Mouse (Mus musculus) right cerebral cortex, postnatal 10 days (tissue): ENCODE measurements around the gene Zc3h15.
A peak's percentile ranks its signal among the peaks of the same experiment; 100 is the strongest.
"Not testable (repeated sequence)": the region's sequence is repeated elsewhere in the genome, so short reads cannot be mapped to it uniquely, and the experiment has no call there.

ENCODE experiments used
- DNase-seq, 2 experiments: peaks; one replicate each; pipeline ENCODE4 v3.0.0; 2021; ENCODE audit warnings: low spot score in 2 of 2

Zc3h15 gene

DNA sequence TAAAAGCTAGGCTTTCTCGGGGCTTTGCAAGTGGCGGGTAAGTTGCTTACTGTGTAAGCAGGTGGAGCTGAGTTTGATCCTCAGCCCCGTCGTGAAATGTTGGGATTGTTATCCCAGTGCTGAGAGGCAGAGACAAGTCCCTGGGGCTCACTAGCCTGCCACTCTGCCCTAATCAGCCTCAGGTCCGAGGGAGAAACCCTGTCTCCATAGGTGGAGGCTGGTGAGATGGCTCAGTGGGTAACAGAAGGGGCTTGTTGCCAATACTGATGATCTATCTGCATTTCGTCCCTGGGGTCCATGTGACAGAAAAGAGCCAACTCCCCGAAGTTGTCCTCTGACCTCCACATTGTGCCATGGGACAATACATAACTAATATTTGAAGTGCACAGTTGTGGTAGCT, 30.2 kb downstream of the Zc3h15 start:
- peak in 1 of 2 experiments; percentile 18 for DNase-seq

DNA sequence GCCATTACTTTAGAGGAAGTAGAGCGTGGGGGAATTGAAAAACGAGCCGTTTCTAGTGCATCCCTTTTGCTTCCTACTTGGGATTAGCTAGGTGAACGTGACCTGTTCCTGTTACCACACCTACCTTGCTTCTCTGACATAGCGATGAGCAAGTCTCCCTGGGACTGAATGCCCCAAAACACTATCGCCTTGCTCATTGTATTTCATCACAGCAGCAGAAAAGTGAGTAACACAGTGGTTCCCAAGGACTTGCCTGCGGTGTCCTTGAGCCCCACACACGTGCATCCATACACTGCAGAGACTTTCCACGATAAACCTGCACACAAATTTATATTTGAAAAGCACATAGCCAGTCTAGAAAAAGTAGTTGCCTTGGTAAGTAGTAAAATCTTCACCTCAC, 30.7 kb downstream of the Zc3h15 start:
- peak in 1 of 2 experiments; percentile 13 for DNase-seq

DNA sequence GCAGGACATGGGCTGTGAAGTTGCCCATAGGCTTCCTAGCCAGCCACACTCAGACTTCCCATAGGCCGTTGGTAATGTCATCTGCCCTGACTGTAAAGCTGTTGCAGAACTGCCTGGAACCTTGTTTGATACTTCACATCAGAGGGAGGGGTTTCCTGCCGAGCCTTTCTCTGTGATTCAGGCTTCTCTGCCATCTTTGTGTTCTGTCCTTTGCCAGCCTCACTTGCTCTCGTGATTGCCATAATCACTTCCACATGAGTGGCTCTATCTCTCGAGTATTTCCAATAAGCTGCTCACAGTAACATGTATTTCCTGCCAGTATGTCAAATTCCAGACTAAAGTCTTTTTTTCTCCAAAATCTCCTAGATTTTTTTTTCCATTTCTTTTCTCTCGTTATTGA, 31.4 kb downstream of the Zc3h15 start:
- DNase-seq: peak in 1 of 2 experiments; percentile 29

DNA sequence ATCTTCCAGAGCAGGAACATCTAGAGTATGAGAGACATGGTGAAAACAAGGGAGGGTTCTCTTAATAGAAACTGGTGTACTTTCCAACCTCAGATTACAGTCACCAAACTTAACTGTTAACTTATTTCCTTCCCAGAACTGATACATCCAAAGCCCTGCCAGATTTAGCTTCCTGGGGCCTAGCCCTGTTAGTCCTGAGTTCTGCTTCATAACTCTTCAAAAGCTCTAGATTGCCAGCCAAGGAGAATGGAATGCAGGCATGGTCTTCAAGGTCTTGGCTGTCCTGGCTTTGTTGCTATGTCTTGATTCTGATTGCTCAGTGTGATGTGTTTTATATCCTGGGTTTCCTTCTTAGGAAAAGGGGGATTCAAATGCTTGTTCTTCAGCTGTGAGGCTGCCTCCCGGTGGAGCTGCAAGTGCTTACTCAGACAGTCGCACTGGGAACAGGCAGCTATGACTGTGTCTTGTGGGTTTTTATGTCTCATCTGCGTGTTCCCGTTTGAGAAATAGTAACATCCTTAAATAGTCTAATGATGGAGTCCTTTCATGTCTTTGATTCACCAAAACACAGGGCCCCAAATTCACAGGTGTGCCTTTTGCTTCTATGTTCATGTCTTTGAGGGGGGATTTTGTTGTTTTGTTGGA, 32.1 kb downstream of the Zc3h15 start:
- DNase-seq: no peak

DNA sequence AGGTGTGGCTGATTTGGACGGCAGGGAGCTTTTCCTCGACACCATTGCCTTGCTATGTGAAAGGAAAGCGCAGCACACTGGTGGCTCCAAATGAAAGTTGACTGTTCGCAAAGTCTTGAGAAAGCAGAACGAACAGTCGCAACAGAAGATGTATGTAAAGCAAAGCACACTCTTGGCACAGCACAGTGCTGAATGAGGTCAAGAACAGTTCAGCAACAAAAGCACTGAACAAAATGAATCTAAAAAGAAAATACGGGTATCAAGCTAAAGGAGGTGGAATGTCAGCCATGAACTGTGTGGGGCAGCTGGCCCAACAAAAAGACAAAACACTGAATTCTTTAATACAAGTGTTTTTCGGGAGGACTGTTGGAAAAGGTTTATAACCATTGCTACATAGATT, 37.1 kb downstream of the Zc3h15 start:
- DNase-seq: no peak

DNA sequence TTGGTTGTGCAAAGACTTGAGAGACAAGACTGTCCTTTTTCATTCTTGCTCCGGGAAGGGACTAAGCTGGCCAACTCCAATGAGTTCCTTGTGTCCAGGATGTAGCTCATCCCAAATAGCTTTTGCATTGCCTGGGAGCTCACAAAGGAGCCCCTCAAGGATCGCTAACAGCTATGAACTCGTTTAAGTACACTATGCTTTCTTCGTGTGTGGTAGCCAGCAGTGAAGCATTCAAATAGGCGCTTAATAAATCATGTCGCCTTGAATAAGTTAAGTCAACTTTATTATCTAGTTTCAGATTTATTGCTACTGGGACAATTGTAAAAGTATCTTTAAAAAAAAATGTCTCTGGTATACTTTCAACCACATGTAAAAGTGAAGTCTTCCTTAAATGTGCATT, 37.5 kb downstream of the Zc3h15 start:
- DNase-seq: no peak

DNA sequence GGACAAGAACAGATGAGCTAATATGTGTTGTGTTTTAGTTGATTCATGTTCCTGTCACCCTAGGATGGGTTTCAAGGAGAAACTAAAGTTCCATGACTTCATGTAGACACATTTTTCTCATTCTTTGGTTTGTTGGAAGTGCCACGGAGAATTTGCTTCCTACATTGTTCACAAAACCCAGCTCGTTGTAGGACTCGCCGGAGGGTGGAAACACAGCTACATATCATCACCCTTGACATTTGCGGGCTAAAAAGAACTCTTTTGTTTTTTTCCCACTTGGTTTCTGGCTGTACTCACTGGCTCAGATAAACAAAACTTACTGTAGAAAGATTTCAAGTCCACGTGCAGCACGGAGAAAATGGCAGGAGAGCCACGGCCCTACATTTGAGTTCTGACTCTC, 38.0 kb downstream of the Zc3h15 start:
- no peak for DNase-seq

DNA sequence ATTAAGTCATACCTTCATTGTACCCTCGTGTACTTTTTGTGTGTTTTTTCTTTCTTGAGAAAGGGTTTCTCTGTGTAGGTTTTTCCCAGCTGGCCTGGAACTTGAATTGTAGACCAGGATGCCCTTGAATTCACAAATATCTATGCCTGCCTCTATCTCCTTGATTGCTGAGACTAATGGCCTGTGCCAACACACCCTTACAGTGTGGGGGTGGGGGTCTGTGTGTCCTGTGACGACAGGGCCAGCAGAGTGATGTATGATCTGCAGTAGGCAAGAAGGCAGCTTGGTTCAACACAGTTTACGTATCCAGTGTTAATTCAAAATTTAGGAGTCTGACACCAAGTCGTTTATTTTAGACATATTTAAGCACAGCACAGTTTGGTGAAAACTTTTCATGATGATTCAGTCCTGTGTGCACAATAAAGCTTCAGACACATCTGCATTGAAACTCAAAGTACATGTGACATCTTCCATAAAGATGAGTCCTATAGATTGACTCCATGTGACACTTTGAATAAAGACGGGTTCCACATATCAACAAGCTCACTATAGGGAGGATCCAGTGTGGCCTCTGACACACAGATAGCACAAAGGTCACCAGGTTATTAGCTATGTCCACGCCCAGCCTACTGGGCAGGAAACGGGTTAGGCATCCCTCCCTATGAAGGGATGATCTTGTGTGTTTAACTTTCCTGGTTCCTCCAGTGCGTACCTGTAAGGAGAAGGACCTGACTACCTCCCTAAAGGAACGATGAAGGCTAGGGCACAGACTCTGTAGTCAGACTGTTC, 39.7 kb downstream of the Zc3h15 start:
- no peak for DNase-seq

DNA sequence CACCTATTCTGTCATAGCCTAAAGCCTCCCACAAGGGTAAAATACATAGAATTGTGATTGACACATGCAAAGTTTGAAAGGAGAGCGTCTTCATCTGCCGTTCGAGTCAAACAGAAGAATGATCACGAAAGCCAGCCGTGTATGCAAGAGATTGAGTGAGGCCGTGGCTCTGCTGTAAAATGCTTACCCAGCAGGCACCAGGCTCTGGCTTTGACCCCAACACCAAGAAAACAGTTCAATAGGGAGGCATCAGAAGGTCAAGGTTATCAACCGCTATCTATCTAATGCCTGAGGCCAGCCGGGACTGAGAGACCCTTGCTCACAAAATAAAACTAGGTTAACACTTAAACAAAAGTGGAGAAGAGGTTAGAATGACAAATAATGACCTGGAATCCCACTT, 40.5 kb downstream of the Zc3h15 start:
- DNase-seq: no peak

DNA sequence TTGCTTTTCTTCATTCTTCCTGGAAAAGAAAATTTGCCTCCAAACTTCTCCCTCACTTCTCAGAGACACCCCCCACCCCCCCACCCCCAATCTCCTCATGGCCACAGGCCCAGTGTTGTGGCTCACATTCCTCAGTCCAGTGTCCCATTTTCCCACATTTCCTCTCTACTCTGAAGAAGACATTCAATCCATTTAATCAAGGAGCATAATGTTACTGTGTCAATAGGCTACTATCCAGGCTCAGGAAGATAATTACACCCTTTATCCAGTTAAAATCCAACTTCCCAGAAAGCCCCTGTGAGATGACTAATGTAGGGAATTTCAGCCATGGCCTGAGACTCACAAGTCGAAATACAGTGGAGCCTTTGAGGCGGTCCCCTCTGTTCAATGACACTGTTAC, 46.1 kb downstream of the Zc3h15 start:
- DNase-seq: no peak

DNA sequence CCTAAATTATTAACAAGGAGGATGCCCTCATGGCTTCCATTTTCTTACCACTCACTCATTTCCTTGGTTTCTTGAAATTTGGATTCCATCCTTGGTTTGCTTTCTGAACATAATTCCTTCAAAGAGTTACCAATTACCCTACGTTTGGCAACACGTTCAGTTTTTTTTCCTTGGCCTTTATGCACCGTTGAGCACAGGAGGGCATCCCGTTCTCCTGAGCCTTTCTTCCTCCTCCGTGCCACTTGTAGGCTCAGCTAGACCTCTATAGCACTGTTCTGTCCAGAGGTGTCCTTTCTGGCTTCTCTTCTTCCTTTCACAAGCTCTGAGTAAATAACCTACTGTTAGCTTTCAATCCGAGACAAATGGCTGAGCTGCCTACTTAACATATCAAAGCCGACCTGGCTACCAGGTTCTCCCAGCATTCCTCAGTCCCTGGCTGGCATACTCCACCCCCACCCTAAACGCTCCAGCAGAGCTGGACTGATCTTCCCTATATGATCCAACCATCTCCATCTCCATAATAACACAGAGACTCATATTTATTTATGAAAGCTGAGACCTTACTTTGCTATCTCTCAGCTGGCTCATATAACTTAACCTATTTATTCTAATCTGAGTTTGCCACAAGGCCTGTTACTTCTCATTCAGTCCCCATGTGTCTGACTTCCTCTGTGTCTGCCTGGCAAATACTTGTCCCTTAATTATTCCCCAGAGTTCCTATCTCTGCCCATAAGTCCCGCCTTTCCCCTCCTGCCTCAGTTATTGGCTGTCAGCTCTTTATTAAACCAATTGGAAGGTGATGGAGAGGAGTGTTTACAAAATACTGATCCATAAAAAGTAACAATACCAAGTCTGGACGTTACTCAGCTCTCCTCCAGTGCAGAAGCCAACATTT, 48.7 kb downstream of the Zc3h15 start:
- DNase-seq: no peak

DNA sequence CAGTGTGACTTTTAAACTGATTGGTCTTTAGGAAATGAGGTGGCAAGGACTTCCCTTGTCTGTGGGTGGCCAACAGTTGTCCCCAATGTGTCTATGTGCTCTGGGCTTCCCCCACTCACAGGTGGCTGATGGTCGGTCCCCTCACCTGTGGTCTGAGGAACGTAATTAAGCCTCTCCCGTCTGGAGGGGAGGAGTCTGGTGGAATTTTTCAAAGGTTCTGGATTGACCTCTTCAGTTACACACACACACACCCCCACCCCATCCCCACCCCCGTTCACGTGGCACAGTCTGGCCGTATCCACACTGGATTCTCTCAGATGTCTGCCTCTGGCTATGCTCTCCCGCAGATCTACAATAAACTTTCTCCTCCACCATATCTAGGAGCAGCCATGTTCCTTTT, 49.8 kb downstream of the Zc3h15 start:
- DNase-seq: no peak

DNA sequence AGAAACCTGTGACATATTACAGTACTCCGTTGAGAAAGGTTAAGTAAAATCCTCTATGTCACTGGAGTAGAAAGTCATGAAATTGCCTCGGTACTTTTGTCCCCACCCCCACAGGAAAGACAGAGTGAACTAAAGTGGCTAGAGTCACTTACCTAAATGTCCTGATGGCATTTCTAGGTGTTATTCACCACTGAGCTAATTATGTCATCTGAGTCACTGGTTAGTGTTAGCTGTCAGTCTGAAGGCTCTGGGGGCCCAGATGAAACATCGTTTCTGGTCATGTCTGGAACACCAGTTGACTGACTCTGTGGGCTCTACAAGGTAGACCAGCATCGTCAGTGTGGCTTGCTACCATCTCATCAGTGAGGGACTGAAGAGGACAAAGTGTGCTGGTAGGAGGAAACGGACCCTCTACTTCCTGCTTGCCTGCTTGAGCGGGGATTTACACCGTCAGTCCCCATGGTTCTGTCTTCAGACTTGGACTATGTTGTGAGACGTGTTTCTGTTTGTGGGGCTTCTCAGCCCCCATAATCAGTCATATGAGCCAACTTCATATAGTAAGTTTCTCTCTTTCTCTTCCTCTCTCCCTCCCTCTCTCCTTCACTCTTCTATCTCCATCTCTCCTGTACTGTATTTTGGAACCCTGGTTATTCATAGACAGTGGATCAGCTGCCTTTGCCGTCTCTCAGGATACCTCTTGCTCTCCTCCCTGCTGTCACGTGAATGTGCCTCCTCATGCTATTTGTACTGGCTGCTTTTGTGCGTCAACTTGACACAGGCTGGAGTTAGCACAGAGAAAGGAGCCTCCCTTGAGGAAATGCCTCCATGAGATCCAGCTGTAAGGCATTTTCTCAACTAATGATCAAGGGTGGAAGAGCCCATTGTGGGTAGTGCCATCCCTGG, 51.4 kb downstream of the Zc3h15 start:
- DNase-seq: no peak

DNA sequence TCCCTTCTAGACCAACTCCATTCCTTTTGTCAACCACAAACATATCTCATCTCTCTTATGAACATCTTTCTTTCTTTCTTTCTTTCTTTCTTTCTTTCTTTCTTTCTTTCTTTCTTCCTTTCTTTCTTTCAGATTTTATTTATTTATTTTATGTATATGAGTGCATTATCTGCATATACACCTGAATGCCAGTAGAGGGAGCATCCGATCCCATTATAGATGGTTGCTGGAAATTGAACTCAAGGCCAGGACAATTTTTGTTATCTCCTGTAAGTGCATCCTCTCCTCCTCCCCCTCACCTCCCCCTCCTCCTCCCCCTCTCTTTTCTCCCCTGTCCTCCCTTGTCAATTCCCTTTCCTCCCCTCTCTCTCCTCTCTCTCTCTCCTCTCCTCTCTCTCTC, 54.2 kb downstream of the Zc3h15 start:
- DNase-seq: no peak

DNA sequence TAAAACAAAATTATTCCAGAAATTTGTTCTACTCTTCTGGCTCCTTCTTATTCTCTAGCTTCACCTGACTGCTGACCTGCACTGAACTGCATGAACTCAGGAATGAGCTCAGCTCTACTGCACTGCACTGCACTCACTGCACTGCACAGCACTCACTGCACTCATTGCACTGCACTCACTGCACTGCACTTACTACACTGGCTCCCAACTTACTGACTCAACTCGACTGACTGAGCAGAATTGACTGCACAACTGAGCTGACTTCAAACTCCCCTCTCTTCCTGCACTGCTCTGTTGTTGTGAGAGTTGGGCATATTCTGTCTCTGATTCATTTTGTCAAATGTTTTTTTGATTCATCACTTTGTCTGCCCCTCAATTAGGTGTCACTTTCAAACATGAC, 55.1 kb downstream of the Zc3h15 start:
- DNase-seq: no peak

DNA sequence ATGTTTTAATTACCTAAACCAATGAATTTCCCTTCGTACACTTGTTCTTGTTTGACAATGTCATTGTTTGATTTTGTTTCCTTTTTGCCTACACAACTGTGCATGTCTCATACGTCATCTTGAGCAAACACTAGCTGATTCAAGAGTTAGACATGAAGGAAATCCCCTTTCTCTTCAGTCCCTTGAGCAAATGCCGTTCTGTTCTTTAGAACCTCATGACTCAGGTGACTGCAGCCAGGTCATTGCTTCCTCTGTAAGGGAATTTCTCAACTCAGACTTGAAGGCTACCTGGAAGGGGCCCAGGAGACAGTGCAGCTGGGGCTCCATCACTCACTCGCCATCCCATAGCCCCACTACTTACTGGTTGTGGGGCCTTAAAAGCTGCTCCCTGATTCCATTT, 56.4 kb downstream of the Zc3h15 start:
- DNase-seq: no peak

DNA sequence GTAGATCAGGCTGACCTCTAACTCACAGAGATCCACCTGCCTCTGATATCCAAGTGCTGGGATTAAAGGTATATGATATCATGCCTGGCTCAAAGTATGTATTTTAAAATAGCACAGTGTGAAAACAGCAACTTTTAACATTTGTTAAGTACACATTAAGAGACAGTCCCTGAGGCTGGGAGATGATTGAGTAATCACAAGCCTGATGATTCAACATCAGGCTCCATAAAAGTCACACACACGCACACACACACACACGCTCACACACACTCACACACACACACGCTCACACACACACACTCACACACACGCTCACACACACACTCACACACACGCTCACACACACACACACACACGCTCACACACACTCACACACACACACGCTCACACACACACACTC, 58.2 kb downstream of the Zc3h15 start:
- DNase-seq: no peak

DNA sequence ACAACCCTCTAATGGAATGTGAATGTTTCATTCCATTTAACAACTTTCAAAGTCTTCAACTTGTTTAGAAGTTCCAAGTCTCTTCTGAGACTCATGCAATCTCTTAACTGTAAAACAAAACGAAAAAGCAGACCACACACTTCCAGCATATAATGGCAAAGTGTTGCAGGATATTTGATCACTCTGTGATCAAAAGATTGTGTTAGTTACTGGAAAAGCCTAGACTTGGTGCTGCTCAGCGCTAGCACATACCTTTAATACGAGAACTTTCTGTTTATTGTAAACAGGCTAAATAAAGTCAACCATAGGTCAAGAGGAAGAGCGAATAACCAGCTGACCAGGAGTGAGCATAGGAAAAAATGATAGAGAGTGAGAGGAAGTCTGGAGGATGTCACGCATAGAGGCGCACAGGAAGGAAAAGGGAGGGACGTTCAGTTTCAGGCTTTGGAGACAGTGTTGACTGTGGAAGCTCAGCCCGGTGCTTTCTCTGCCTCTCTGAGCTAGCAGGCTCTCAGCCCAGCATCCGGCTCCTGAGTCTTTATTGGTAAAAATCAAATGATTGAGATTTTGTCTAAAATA, 61.4 kb downstream of the Zc3h15 start:
- no peak for DNase-seq

DNA sequence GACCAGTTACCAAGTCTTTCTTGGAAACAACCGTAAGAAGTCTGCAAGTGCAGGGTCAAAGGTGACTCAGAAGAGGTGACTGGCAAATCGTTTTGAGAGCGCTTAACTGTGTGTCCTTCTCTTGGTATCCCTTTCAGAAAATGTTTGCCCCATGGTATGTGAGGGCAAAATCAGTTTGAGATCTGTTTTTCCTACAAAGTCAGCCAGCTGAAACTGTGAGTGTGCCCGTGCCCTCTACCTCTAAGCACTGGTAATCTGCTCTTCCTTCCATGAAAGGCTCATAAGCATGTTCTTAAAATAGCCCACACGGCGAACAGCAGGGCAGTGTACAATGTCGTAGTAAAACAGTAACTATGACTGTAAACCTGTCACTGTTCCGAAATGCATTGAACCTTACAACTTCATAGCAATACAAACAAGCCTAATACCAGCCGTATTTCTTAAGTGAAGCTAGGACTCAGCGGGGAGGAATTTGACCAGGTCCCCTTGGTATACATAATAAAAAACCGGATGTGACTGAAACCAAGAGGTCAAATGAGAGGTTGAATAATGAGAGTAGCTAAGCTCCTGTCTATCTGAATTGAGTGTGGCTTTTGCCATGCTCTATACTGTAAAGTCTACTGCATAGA, 65.8 kb downstream of the Zc3h15 start:
- no peak for DNase-seq

DNA sequence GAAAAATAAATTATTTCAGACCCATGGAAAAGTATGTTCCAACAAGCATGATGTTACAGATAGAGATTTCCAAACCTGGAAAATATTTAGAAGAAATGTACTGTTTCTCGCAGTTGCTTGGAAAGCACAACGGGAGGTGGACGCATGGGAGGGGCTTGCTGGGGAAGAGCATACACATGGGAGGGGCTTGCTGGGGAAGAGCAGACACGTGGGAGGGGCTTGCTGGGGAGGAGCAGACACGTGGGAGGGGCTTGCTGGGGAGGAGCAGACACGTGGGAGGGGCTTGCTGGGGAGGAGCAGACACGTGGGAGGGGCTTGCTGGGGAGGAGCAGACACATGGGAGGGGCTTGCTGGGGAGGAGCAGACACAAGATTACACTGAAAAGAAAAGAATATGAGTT, 69.0 kb downstream of the Zc3h15 start:
- DNase-seq: not testable (repeated sequence)

DNA sequence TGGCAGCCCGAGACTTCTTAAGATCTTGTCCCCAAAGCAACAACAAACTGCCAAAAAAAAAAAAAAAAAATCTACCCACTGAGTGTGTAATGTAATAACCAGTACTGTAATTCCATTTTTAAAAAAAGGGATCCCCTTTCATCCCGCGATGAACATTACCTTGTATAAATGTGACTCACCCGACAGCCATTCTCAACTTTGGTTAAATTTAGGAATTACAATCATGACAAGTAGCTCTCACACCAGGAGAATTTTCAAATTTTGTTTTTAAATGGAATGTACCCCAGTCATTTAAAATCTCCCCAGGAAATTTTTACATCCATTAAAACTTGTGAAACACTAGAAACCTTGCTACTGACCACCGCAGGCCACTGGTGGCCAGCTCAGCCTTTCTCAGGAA, 69.7 kb downstream of the Zc3h15 start:
- DNase-seq: no peak
